Mouse (Mus musculus) liver, embryonic 12.5 days (tissue): ENCODE data around the gene Mt2. TPM values are rescaled to one million over a fixed set of nuclear protein-coding genes. Genes with fewer than 3 reads are reported as not detected.
A peak's percentile ranks its signal among the peaks of the same experiment; 100 is the strongest.

Source experiments
- ATAC-seq: fragments of 200-750 bp; cut with Nextera tagmentation; 2 replicates; pipeline ENCODE4 v1.8.0; 2017; ENCODE audit warnings: moderate number of reproducible peaks, mild to moderate bottlenecking, moderate library complexity
- H3K27ac ChIP-seq: fragments of 300-500 bp; sonication (generic); 2 replicates; pipeline ENCODE4 v1.5.1; 2016; ENCODE audit warnings: mild to moderate bottlenecking
- H3K27me3 ChIP-seq: fragments of 300-500 bp; sonication (generic); replicated peaks from 2 replicates; pipeline ENCODE4 v1.6.1; 2016; ENCODE audit warnings: mild to moderate bottlenecking, moderate library complexity
- H3K36me3 ChIP-seq: fragments of 300-500 bp; sonication (generic); 2 replicates; pipeline ENCODE4 v1.6.1; 2016; ENCODE audit warnings: mild to moderate bottlenecking, moderate library complexity
- H3K4me1 ChIP-seq: fragments of 300-500 bp; sonication (generic); 2 replicates; pipeline ENCODE4 v1.6.1; 2016
- H3K4me2 ChIP-seq: fragments of 300-500 bp; sonication (generic); 2 replicates; pipeline ENCODE4 v1.6.1; 2016; ENCODE audit warnings: mild to moderate bottlenecking, moderate library complexity
- H3K4me3 ChIP-seq: fragments of 300-500 bp; sonication (generic); 2 replicates; pipeline ENCODE4 v1.5.1; 2016; ENCODE audit warnings: mild to moderate bottlenecking, moderate library complexity
- H3K9ac ChIP-seq: fragments of 300-500 bp; sonication (generic); 2 replicates; pipeline ENCODE4 v1.6.1; 2016; ENCODE audit warnings: mild to moderate bottlenecking, moderate library complexity
- H3K9me3 ChIP-seq: fragments of 300-500 bp; sonication (generic); replicated peaks from 2 replicates; pipeline ENCODE4 v1.6.1; 2016; ENCODE audit warnings: mild to moderate bottlenecking, moderate library complexity
- WGBS: fragments of 180-500 bp; shearing (Covaris S2); methylation state at CpG from one replicate; pipeline ENCODE4 v1.1.7; 2016; ENCODE audit not compliant: insufficient replicate concordance; 5-methylcytosine and 5-hydroxymethylcytosine counted together
- polyA plus RNA-seq: library from polyadenylated mRNA; unstranded; fragments of >200 nt; fragmentation: Nextera tagmentation; extraction: Ambion mirVana; gene quantifications from 2 replicates; pipeline ENCODE4 v1.2.1, GENCODE M21; 2016

Gene Mt2
- polyA plus RNA-seq, 1 experiment from 2014 or later = 1,037 TPM

DNA sequence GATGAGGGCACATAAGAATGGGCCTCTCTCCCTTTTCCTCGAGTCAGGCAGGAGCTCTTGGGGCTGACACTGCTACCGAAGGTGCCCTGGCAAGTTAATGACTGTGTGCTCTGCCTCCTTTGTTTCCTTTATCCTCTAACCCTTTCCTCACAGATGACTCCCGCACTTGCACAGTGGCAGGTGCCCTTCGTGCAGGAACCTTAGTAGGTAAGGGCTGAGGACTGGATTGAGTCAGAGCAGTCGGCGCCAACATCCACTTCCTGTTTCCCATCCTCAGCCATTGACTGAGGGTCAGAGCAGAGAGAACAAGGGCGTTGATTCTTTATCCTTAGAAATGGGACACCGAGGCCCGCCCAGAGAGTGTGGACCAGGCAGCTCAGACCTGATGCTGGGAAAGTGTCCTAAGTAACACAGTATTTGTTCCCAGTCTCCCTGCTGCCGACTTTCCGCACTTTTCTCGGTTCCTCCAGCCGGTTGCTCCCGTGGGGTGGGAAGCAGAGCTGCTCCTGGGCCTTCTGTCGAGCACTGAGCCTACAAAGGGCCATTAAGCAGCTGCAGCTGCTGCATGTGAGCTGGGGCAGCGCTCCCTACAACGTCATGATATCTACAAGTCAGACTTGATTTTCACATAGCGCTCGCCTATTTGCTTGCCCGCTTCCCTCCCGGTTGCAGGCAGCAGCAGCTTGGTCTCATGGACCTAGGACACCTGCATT lies 15.0 kb downstream of the Mt2 start:
- H3K9ac ChIP-seq = peak overlapping the region; percentile 68
- 40% methylated on average over 21 of the region's 21 CpGs for WGBS
- H3K27me3 ChIP-seq = peaks cover 46% of the 10 kb centered on the region
- no peak for ATAC-seq
- no peaks in the 10 kb centered on the region for H3K36me3 ChIP-seq
- H3K4me3 ChIP-seq = peak overlapping the region; percentile 39
- peak overlapping the region; percentile 90 for H3K27ac ChIP-seq
- H3K4me1 ChIP-seq = peaks cover 84% of the 10 kb centered on the region
- H3K4me2 ChIP-seq = peak overlapping the region; percentile 73
- H3K9me3 ChIP-seq = no peaks in the 10 kb centered on the region

DNA sequence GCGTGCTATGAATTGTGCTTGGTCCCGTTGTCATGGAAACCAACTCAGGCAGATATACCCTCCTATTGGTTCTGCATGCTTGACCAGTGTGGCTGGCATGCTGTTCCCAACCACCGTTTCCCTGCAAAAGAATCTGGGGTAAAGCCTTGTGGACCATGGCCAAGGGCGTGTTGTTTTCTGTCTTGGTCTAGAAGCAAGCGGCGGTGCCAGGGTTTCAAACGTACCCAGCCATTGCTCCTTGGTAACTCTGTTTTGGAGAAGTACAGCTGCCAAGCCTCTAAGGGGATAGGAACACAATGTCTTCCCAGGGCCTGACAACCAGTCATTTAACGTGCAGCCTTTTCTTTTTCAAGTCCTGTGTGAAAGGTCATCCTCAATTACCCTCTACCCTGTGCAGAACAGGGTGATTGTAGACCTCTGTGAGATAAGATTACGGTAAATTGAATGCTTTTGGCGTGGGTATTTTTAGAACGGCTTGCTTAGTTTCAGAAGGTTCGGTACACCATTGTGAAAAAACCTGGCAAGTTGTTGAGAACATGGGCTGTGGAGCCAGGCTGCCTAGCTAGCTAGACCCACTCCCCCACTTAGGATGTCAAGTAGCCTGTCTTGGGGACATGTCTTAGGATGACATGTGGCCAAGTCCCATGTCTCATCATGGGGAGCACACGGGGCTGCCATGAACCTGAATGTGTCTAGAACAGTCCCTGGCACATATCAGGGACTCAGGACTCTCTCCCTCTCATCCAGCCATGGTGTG lies 17.0 kb downstream of the Mt2 start:
- Histone ChIP-seq H3K4me3 (no peak overlapping the region), H3K27ac (no peak overlapping the region), H3K9me3 (no peaks in the 10 kb centered on the region), H3K36me3 (no peaks in the 10 kb centered on the region), H3K27me3 (peaks cover 37% of the 10 kb centered on the region), H3K4me1 (peaks cover 64% of the 10 kb centered on the region), H3K4me2 (no peak overlapping the region), H3K9ac (no peak overlapping the region)
- ATAC-seq = no peak
- WGBS = 62% methylated on average over 13 of the region's 13 CpGs

DNA sequence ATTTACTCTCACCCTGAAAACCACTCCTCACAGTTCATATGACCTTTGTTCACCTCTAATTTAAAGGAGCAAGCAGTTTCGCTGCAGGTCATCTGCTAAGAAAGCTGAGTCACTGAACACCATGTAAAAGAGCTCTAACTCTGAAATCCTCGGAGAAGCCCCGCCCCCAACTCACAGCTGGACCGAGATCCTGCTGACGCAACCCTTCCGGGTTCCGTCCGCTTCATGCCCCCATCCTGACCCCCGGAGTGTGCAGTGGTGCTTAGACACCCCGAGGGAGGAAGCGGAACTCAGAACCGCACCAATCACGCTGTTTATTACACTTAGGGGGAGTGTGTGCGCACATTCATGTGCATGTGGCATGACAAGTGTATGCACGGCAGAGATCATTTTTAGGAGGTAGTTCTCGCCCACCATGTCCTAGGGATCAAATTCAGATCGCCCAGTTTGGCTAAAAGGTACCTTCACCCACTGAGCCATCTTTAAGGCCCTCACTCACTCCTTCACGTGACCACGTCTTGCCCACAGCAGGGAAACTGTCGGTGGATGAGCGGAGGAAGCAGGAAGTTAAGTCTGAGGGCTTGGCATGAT lies 18.7 kb downstream of the Mt2 start:
- H3K9ac ChIP-seq = peak overlapping the region; percentile 62
- 9% methylated on average over 21 of the region's 21 CpGs for WGBS
- peak; percentile 36 for ATAC-seq

GRCm38 (mm10) chr8:94192926-94193325 lies 20.5 kb downstream of the Mt2 start:
- Histone ChIP-seq H3K36me3 (no peaks in the 10 kb centered on the region), H3K27ac (no peak overlapping the region), H3K9me3 (no peaks in the 10 kb centered on the region), H3K4me1 (peaks cover 29% of the 10 kb centered on the region), H3K27me3 (peaks cover 26% of the 10 kb centered on the region), H3K4me3 (no peak overlapping the region), H3K9ac (no peak overlapping the region), H3K4me2 (no peak overlapping the region)
- 64% methylated on average over 1 of the region's 1 CpGs for WGBS
- ATAC-seq = no peak

More for the DNA sequence above, 18.7 kb downstream of the Mt2 start:
- H3K9me3 ChIP-seq = no peaks in the 10 kb centered on the region
- peak overlapping the region; percentile 56 for H3K27ac ChIP-seq
- H3K4me3 ChIP-seq = peak overlapping the region; percentile 54
- H3K36me3 ChIP-seq = no peaks in the 10 kb centered on the region
- H3K4me2 ChIP-seq = peak overlapping the region; percentile 83
- H3K27me3 ChIP-seq = peaks cover 29% of the 10 kb centered on the region
- peaks cover 47% of the 10 kb centered on the region for H3K4me1 ChIP-seq

GRCm38 (mm10) chr8:94194591-94195223 lies 22.2 kb downstream of the Mt2 start:
- no peak overlapping the region for H3K27ac ChIP-seq
- H3K4me3 ChIP-seq = no peak overlapping the region
- H3K36me3 ChIP-seq = no peaks in the 10 kb centered on the region
- peaks cover 14% of the 10 kb centered on the region; the same call in 1 of the 2 replicates for H3K27me3 ChIP-seq
- H3K4me1 ChIP-seq = peaks cover 21% of the 10 kb centered on the region
- ATAC-seq = no peak
- no peaks in the 10 kb centered on the region for H3K9me3 ChIP-seq
- WGBS = 82% methylated on average over 7 of the region's 7 CpGs
- H3K9ac ChIP-seq = no peak overlapping the region
- no peak overlapping the region for H3K4me2 ChIP-seq

DNA sequence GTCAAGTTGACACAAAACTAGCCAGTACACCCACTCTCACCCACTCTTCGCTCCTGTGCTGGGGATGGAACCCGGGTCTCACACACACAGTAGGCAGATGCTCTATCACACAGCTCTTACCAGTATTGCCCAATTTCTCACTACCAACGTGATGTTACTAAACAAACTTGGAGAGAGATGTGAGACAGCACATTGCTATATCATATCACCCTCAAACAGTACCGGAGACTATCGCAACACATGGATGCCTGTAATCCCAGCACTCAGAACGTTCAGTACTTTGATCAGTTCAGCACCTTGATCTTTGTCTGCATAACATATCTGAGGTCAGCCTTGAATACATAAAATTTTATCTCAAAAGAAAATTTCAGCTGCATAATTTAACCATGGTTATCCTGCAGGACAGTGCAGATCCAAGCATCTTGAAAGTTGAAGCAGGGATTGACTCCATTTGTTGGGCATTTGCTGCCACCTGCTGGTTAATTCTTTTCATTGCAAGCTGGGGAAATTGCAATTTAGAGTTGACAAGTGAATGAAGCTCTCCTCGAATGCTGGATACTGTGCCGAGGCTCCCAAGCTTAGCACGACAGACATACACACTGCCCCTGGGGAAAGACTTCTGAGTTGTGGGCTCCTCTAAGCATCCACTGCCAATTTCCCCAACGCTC lies 26.9 kb downstream of the Mt2 start:
- Histone ChIP-seq H3K27me3 (peaks cover 20% of the 10 kb centered on the region; the same call in 1 of the 2 replicates), H3K9ac (no peak overlapping the region), H3K4me2 (no peak overlapping the region), H3K36me3 (no peaks in the 10 kb centered on the region), H3K4me1 (no peaks in the 10 kb centered on the region), H3K9me3 (no peaks in the 10 kb centered on the region), H3K27ac (no peak overlapping the region), H3K4me3 (no peak overlapping the region)
- 43% methylated on average over 10 of the region's 10 CpGs for WGBS
- ATAC-seq = peak; percentile 49; the same call in 1 of the 2 replicates

- 65% methylated on average over 3 of the region's 3 CpGs for WGBS
- H3K36me3 ChIP-seq = no peaks in the 10 kb centered on the region
Measured at GRCm38 (mm10) chr8:94204043-94204442, 31.6 kb downstream of the Mt2 start.

GRCm38 (mm10) chr8:94205736-94206135 lies 33.3 kb downstream of the Mt2 start:
- no peaks in the 10 kb centered on the region for H3K9me3 ChIP-seq
- H3K4me1 ChIP-seq = no peaks in the 10 kb centered on the region
- no peak overlapping the region for H3K9ac ChIP-seq
- no peaks in the 10 kb centered on the region for H3K36me3 ChIP-seq
- WGBS = 18% methylated on average over 5 of the region's 5 CpGs
- peak; percentile 72 for ATAC-seq
- peaks cover 26% of the 10 kb centered on the region for H3K27me3 ChIP-seq
- H3K27ac ChIP-seq = no peak overlapping the region
- H3K4me2 ChIP-seq = no peak overlapping the region
- no peak overlapping the region for H3K4me3 ChIP-seq

More at GRCm38 (mm10) chr8:94204043-94204442, 31.6 kb downstream of the Mt2 start:
- Histone ChIP-seq H3K9ac (no peak overlapping the region), H3K4me1 (no peaks in the 10 kb centered on the region), H3K4me3 (no peak overlapping the region), H3K9me3 (no peaks in the 10 kb centered on the region), H3K27ac (no peak overlapping the region), H3K4me2 (no peak overlapping the region), H3K27me3 (peaks cover 16% of the 10 kb centered on the region)
- ATAC-seq = no peak

DNA sequence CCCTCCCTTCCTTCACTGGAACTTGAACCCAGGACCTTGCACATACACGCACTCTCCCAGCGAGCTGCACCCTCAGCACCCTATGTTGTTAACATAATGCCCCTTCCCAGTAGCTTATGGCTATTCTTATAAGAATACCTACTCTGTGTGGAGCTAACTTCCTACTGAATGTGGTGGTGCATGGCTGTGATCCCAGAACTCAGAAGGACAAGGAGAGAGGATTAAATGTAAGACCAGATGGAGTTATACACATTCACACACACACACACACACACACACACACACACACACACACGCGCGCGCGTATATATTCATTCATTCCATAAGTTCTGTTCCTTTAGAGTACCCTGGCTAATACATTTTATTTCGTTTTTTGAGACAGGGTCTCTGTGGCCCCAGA lies 33.8 kb downstream of the Mt2 start:
- 81% methylated on average over 8 of the region's 8 CpGs for WGBS
- no peaks in the 10 kb centered on the region for H3K36me3 ChIP-seq
- peaks cover 31% of the 10 kb centered on the region for H3K27me3 ChIP-seq
- no peak overlapping the region for H3K27ac ChIP-seq
- H3K9me3 ChIP-seq = no peaks in the 10 kb centered on the region
- 0 out of 2 replicates have a peak, but pooled peaks have one; percentile 15 for ATAC-seq
- H3K4me2 ChIP-seq = no peak overlapping the region
- no peak overlapping the region for H3K4me3 ChIP-seq
- no peak overlapping the region for H3K9ac ChIP-seq
- no peaks in the 10 kb centered on the region for H3K4me1 ChIP-seq

DNA sequence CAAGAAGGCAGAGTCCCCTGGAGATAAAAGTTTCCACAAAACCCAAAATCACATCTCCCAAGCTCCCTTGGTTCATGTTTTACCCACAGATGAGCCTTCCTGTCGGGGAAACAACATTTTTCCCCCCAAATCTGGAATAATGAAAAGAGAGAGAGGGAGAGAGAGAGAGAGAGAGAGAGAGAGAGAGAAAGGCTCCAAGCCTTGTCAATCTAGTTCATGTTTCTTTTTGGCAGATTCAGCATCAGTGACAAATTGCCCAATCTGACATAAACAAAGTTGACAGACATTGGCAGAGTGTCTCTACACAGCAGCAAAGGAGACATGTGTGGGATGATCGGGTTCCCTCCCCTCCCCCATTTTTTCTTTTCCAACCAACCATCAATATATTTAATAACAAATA lies 35.0 kb downstream of the Mt2 start:
- Histone ChIP-seq H3K36me3 (no peaks in the 10 kb centered on the region), H3K4me2 (no peak overlapping the region), H3K4me3 (no peak overlapping the region), H3K9me3 (no peaks in the 10 kb centered on the region), H3K27ac (no peak overlapping the region), H3K9ac (no peak overlapping the region), H3K4me1 (no peaks in the 10 kb centered on the region), H3K27me3 (peaks cover 37% of the 10 kb centered on the region)
- no peak for ATAC-seq
- WGBS = 44% methylated on average over 2 of the region's 2 CpGs

DNA sequence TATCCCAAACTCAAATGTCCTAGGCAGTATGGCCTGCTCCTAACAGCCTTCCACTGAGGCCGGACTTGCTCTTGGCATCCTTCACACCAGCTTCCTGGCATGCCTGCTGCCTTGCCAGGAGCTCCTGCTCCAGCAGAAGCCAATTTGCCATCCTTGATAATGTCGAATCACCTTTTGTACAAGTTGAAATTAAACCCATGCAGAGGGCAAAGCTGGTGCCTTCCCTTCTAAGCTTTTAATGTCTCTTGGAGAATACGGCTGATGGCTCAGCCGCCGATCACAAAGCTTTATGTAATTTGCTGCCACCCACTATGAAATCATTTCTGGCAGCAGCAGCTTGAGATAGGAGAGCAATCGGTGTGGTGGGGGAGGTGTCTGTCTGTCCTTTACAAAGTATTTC lies 37.2 kb downstream of the Mt2 start:
- no peak overlapping the region for H3K4me3 ChIP-seq
- 72% methylated on average over 6 of the region's 6 CpGs for WGBS
- H3K4me2 ChIP-seq = no peak overlapping the region
- H3K4me1 ChIP-seq = peaks cover 11% of the 10 kb centered on the region
- H3K27ac ChIP-seq = no peak overlapping the region
- no peak overlapping the region for H3K9ac ChIP-seq
- peaks cover 30% of the 10 kb centered on the region for H3K27me3 ChIP-seq
- no peaks in the 10 kb centered on the region for H3K36me3 ChIP-seq
- no peak for ATAC-seq
- H3K9me3 ChIP-seq = no peaks in the 10 kb centered on the region
